Comparison of ENCODE assay signal across 16 mouse cellular contexts in the genomic region with DNA sequence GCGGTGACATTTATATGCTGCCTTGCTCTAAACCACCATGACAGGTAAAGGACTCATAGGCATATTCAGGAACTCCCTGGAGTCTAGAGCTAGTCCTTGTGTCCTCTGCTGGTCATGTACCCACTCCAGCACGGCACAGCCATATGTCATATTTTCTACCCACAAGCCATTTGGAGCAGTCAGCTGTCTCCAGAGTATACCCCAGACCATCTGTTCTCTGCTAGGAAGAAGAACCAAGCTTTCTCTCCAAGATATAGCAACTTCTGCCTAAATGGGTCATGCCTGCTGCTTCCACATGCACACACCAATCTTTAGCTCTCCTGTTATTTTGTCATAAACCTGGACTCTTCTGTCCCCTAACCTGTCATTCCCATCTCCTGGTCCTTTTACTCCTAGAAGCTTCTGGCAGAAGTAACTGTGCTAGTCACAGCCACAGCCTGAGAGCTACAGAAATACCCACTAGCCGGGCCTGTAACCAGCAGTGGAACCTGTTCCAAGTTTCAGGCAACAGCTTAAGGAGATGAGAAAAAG. TPM values are rescaled to one million over a fixed set of nuclear protein-coding genes. Genes with fewer than 3 reads are reported as not detected.
DNase-seq lines count a peak whose midpoint lies in the region; ATAC-seq and TF ChIP-seq lines count a peak whose summit lies in the region.
"Had no signal": no experiment of that assay in that cellular context is flagged by ENCODE, and none has a peak within 500 bp of the region (broad histone marks: within the 10 kb centered on the region; RNA-seq: fewer than 3 reads in every experiment).

No protein-coding gene starts in this region.

- H3K4me3 ChIP-seq in forebrain, postnatal 0 days (ENCODE audit: low read depth, low read length), result no peak overlapping the region
- H3K4me3 ChIP-seq in forebrain, embryonic 12.5 days (replicated peaks), result no peak overlapping the region
- no peak overlapping the region for H3K4me3 ChIP-seq in left cerebral cortex, adult 2 months
- H3K4me3 ChIP-seq in intestine, embryonic 15.5 days (replicated peaks), result no peak overlapping the region
- no peak overlapping the region for H3K4me3 ChIP-seq in forebrain, embryonic 10.5 days
- H3K4me3 ChIP-seq: embryonic facial prominence, embryonic 15.5 days; heart, embryonic 15.5 days; limb, embryonic 10.5 days; myocyte had no signal

- no peak overlapping the region for H3K27ac ChIP-seq in forebrain, postnatal 0 days (ENCODE audit: low read depth, low read length)
- no peak overlapping the region for H3K27ac ChIP-seq in forebrain, embryonic 12.5 days
- peak overlapping the region; percentile 82 for H3K27ac ChIP-seq in left cerebral cortex, adult 2 months
- no peak overlapping the region for H3K27ac ChIP-seq in intestine, embryonic 15.5 days
- no peak overlapping the region for H3K27ac ChIP-seq in forebrain, embryonic 10.5 days
- H3K27ac ChIP-seq: embryonic facial prominence, embryonic 15.5 days; heart, embryonic 15.5 days; limb, embryonic 10.5 days had no signal

- no peaks in the 10 kb centered on the region for H3K27me3 ChIP-seq in forebrain, postnatal 0 days (ENCODE audit: insufficient read depth, low read length)
- H3K27me3 ChIP-seq in forebrain, embryonic 12.5 days, result no peaks in the 10 kb centered on the region
- H3K27me3 ChIP-seq in intestine, embryonic 15.5 days (replicated peaks), result no peaks in the 10 kb centered on the region
- H3K27me3 ChIP-seq in forebrain, embryonic 10.5 days (ENCODE audit: poor library complexity, severe bottlenecking), result no peaks in the 10 kb centered on the region
- H3K27me3 ChIP-seq: embryonic facial prominence, embryonic 15.5 days; heart, embryonic 15.5 days had no signal

- peaks cover 78% of the 10 kb centered on the region for H3K36me3 ChIP-seq in forebrain, postnatal 0 days (ENCODE audit: insufficient read depth)
- peaks cover 85% of the 10 kb centered on the region for H3K36me3 ChIP-seq in forebrain, embryonic 12.5 days (replicated peaks)
- H3K36me3 ChIP-seq in intestine, embryonic 15.5 days, result peaks cover 60% of the 10 kb centered on the region
- peaks cover 96% of the 10 kb centered on the region for H3K36me3 ChIP-seq in forebrain, embryonic 10.5 days (replicated peaks)

- 75% methylated on average over 3 of the region's 3 CpGs for WGBS in forebrain, postnatal 0 days
- 89% methylated on average over 3 of the region's 3 CpGs for WGBS in forebrain, embryonic 12.5 days
- 95% methylated on average over 3 of the region's 3 CpGs for WGBS in intestine, embryonic 15.5 days
- 87% methylated on average over 3 of the region's 3 CpGs for WGBS in forebrain, embryonic 10.5 days

- H3K4me1 ChIP-seq in forebrain, postnatal 0 days (ENCODE audit: insufficient read depth), result no peaks in the 10 kb centered on the region
- H3K4me1 ChIP-seq in forebrain, embryonic 12.5 days, result no peaks in the 10 kb centered on the region
- no peaks in the 10 kb centered on the region for H3K4me1 ChIP-seq in intestine, embryonic 15.5 days (replicated peaks)
- no peaks in the 10 kb centered on the region for H3K4me1 ChIP-seq in forebrain, embryonic 10.5 days
- H3K4me1 ChIP-seq: embryonic facial prominence, embryonic 15.5 days; heart, embryonic 15.5 days; limb, embryonic 10.5 days had no signal

- H3K4me2 ChIP-seq in forebrain, postnatal 0 days (ENCODE audit: low read depth), result no peak overlapping the region
- no peak overlapping the region for H3K4me2 ChIP-seq in forebrain, embryonic 12.5 days
- H3K4me2 ChIP-seq in intestine, embryonic 15.5 days (replicated peaks), result no peak overlapping the region
- H3K4me2 ChIP-seq: embryonic facial prominence, embryonic 15.5 days; heart, embryonic 15.5 days had no signal

- no peak for TF ChIP-seq CTCF in forebrain, postnatal 0 days (IDR thresholded peaks at IDR 0.05; ENCODE audit: low read depth)
- no peak for TF ChIP-seq CTCF in brain, embryonic 14.5 days (IDR thresholded peaks at IDR 0.05; ENCODE audit: borderline replicate concordance, extremely low read depth, insufficient read depth, insufficient read length)
- no peak for TF ChIP-seq CTCF in left cerebral cortex, adult 2 months (IDR thresholded peaks at IDR 0.05)

- no peak overlapping the region for H3K9ac ChIP-seq in forebrain, postnatal 0 days
- no peak overlapping the region for H3K9ac ChIP-seq in forebrain, embryonic 12.5 days
- no peak overlapping the region for H3K9ac ChIP-seq in intestine, embryonic 15.5 days
- H3K9ac ChIP-seq: embryonic facial prominence, embryonic 15.5 days; heart, embryonic 15.5 days; liver, postnatal 0 days had no signal

- no peak for DNase-seq in forebrain, postnatal 0 days
- peak; percentile 20 for DNase-seq in brain, embryonic 14.5 days (ENCODE audit: low read depth)
- peak; percentile 58 to 69 for DNase-seq in cerebellum, postnatal 36 days
- DNase-seq in left cerebral cortex, adult 2 months (ENCODE audit: extremely low spot score in 1 of 2, low spot score in 2 of 2), result peak in 1 of 2 experiments; percentile 43
- DNase-seq in kidney, postnatal 10 days, result no peak
- no peak for DNase-seq in forebrain, embryonic 10.5 days (ENCODE audit: extremely low spot score, low spot score)
- DNase-seq: kidney, adult 11 months; liver, postnatal 0 days had no signal

- TF ChIP-seq POLR2A in brain, embryonic 14.5 days (IDR thresholded peaks at IDR 0.05; ENCODE audit: borderline replicate concordance, extremely low read depth, insufficient read depth, insufficient read length, poor library complexity, severe bottlenecking), result no peak

- ATAC-seq in forebrain, postnatal 0 days, result peak; percentile 59
- ATAC-seq in forebrain, embryonic 12.5 days (ENCODE audit: low FRiP score), result no peak
- no peak for ATAC-seq in intestine, embryonic 15.5 days
- ATAC-seq: liver, postnatal 0 days had no signal

- H3K9me3 ChIP-seq in forebrain, postnatal 0 days (ENCODE audit: low read length), result no peaks in the 10 kb centered on the region
- no peaks in the 10 kb centered on the region for H3K9me3 ChIP-seq in forebrain, embryonic 12.5 days
- H3K9me3 ChIP-seq in intestine, embryonic 15.5 days, result no peaks in the 10 kb centered on the region
- no peaks in the 10 kb centered on the region for H3K9me3 ChIP-seq in forebrain, embryonic 10.5 days
- H3K9me3 ChIP-seq: embryonic facial prominence, embryonic 15.5 days; G1E; heart, embryonic 15.5 days; limb, embryonic 10.5 days had no signal

- intact Hi-C loops in left cerebral cortex, adult 2 months (cut with DNase I), result no loop called here

RNA-seq across cellular contexts. Expression of gene Cplx1, which starts 31.6 kb away (rescaled TPM):
- total RNA-seq in forebrain, postnatal 0 days (2014; rRNA removed), result 38.1 and 51.1 TPM in 2 replicates
- polyA plus RNA-seq in forebrain, postnatal 0 days (2015; fragmentation: Nextera tagmentation; extraction: Ambion mirVana), result 146 and 168 TPM in 2 replicates
- polyA plus RNA-seq in forebrain, embryonic 12.5 days (2016; fragmentation: Nextera tagmentation; extraction: Ambion mirVana), result 12.3 and 12.5 TPM in 2 replicates
- polyA plus RNA-seq in brain, embryonic 14.5 days (2012; rRNA removed), result 10.8 and 31.1 TPM in 2 replicates
- 100 to 1,000 TPM; 713 to 727 TPM for total RNA-seq in left cerebral cortex, adult 2 months (2021)
- polyA plus RNA-seq in intestine, embryonic 15.5 days (2015; fragmentation: Nextera tagmentation; extraction: Ambion mirVana), result 3.0 and 3.3 TPM in 2 replicates
- 2.6 and 2.7 TPM in 2 replicates for polyA plus RNA-seq in forebrain, embryonic 10.5 days (2016; fragmentation: Nextera tagmentation; extraction: Ambion mirVana)
- total RNA-seq: megakaryocyte, adult 5-6 weeks had no signal
- polyA plus RNA-seq: G1E; liver, postnatal 0 days; myocyte had no signal

RNA-seq across cellular contexts. Expression of gene Gak, which starts 48.1 kb away (rescaled TPM):
- total RNA-seq in forebrain, postnatal 0 days (2014; rRNA removed), result 77.6 and 79.1 TPM in 2 replicates
- 44.6 and 48.6 TPM in 2 replicates for polyA plus RNA-seq in forebrain, postnatal 0 days (2015; fragmentation: Nextera tagmentation; extraction: Ambion mirVana)
- 57.7 and 61.0 TPM in 2 replicates for polyA plus RNA-seq in forebrain, embryonic 12.5 days (2016; fragmentation: Nextera tagmentation; extraction: Ambion mirVana)
- polyA plus RNA-seq in brain, embryonic 14.5 days (2012; rRNA removed), result 62.7 and 68.3 TPM in 2 replicates
- total RNA-seq in left cerebral cortex, adult 2 months (2021), result 100 to 1,000 TPM in 1 of 2 experiments, 10 to 100 TPM in 1; 98.8 to 106 TPM
- 63.4 and 70.1 TPM in 2 replicates for polyA plus RNA-seq in intestine, embryonic 15.5 days (2015; fragmentation: Nextera tagmentation; extraction: Ambion mirVana)
- 62.8 and 64.2 TPM in 2 replicates for polyA plus RNA-seq in forebrain, embryonic 10.5 days (2016; fragmentation: Nextera tagmentation; extraction: Ambion mirVana)

RNA-seq across cellular contexts. Expression of gene Tmem175, which starts 48.1 kb away (rescaled TPM):
- 17.5 and 27.2 TPM in 2 replicates for total RNA-seq in forebrain, postnatal 0 days (2014; rRNA removed)
- polyA plus RNA-seq in forebrain, postnatal 0 days (2015; fragmentation: Nextera tagmentation; extraction: Ambion mirVana), result 32.2 and 34.8 TPM in 2 replicates
- 19.6 and 20.0 TPM in 2 replicates for polyA plus RNA-seq in forebrain, embryonic 12.5 days (2016; fragmentation: Nextera tagmentation; extraction: Ambion mirVana)
- polyA plus RNA-seq in brain, embryonic 14.5 days (2012; rRNA removed), result 32.6 and 39.4 TPM in 2 replicates
- total RNA-seq in left cerebral cortex, adult 2 months (2021), result 10 to 100 TPM; 40.8 to 43.2 TPM
- 23.4 and 27.1 TPM in 2 replicates for polyA plus RNA-seq in intestine, embryonic 15.5 days (2015; fragmentation: Nextera tagmentation; extraction: Ambion mirVana)
- 17.6 TPM in 2 replicates for polyA plus RNA-seq in forebrain, embryonic 10.5 days (2016; fragmentation: Nextera tagmentation; extraction: Ambion mirVana)

Comparison
In these comparisons a context has a peak if more than half of its experiments do, and no peak if none do; other contexts are left out.
1. DNase-seq: peak in brain, embryonic 14.5 days (single experiment) and cerebellum, postnatal 36 days (2 of 2); none in forebrain, postnatal 0 days (single experiment), kidney, postnatal 10 days (single experiment) and forebrain, embryonic 10.5 days (single experiment).